Mouse (Mus musculus) megakaryocyte, adult 5-6 weeks (primary cell): ENCODE data around the gene Tomm34. TPM values are rescaled to one million over a fixed set of nuclear protein-coding genes. Genes with fewer than 3 reads are reported as not detected.

Source experiments
- ATAC-seq: 2 replicates; pipeline ENCODE4 v1.8.0; 2016; ENCODE audit warnings: mild to moderate bottlenecking, inconsistent platforms; ENCODE audit not compliant: poor library complexity, severe bottlenecking
- total RNA-seq, 2 experiments: library from RNA; stranded (forward) in 1 of 2; stranded (reverse) in 1 of 2; fragments of 153-499, 151-499 nt in 1 of 2; fragments of 221-1000, 200-1000 nt in 1 of 2; gene quantifications; 2 replicates each; pipeline versions ENCODE4 v1.2.3 to v1.2.4; 2015 to 2017

Gene Tomm34
- total RNA-seq (2015), result 45.3 and 49.1 TPM in 2 replicates
- total RNA-seq (2017), result 48.3 and 49.8 TPM in 2 replicates

DNA sequence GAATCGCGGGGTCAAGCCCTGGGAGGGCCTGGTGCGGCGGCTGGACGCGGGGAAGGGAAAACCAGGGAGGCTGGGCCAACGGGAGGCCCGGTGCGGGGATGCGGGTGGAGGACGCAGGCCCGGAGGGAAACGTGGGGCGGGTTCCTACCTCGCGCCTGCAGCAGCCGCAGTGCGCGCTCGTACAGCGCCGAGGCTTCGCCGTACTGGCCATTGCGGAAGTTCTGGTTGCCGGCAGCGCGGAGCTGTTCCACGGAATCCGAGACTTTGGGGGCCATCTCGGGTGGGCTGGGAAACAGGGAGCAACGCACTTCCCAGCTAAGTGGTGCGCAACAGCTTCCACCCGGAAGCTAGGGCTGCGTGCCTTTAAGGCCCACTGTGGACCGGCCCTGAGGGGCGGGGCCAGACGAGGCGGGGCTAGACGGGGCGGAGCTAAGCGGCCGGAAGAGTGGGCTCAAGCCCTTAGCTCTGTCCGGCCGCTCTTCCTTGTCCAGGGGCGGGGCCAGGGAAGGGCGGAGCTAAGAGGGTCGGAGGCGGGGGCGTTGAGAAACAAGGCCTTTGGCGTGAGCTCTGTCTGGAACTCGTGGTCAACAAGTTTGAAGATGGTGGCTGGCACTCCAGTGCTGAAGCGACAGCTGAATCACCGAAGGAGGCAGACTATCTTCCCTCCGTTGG, at the start of gene Tomm34:
Gene Tomm34 (minus strand): TSS at position 405 of the 672 bp plus-strand sequence.
- ATAC-seq, result peak; percentile 74

DNA sequence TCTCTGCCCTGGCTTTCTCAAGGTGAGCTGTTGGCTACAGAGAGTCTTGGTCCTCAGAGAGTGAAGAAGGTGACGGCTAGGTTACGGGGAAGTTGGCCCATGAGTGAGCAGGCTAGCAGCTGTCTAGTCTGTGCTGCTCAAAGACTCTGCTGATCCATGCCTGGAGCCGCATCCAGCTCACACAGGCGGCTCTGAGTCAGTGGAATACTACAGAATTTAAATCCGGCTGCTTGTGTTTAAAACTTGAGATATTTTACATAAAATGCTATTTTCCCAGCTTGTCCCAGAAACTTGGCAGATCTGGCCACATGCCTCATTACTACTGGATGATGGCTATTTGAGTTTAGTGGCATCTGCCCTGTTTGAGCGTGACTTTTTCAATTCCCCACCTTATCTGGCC, 48.5 kb upstream of the Tomm34 start:
- no peak for ATAC-seq

GRCm38 (mm10) chr2:164115531-164115930, 44.6 kb upstream of the Tomm34 start:
- ATAC-seq, result no peak

GRCm38 (mm10) chr2:164114051-164114450, 43.1 kb upstream of the Tomm34 start:
- ATAC-seq, result no peak

DNA sequence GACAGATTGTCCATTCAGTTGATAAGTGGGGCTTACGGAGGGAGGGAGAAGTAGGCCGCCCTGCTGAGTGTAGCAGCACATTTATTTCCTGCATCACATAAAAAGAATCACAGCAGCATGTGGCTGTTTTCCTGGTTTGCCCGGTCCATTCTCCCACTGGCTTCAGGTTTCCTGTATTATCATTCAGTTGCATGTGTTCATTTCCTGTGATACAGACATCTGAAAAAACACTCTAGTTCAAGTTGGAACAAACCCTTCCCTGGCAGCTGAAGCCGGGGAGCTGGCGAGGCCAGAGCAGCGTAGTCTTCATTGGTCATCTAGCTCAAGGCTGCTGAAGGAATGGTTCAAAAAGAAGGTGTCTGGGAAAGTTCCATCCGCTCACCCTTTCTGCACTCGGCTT, 40.6 kb upstream of the Tomm34 start:
- no peak for ATAC-seq

GRCm38 (mm10) chr2:164108501-164108900, 37.5 kb upstream of the Tomm34 start:
- ATAC-seq, result no peak

DNA sequence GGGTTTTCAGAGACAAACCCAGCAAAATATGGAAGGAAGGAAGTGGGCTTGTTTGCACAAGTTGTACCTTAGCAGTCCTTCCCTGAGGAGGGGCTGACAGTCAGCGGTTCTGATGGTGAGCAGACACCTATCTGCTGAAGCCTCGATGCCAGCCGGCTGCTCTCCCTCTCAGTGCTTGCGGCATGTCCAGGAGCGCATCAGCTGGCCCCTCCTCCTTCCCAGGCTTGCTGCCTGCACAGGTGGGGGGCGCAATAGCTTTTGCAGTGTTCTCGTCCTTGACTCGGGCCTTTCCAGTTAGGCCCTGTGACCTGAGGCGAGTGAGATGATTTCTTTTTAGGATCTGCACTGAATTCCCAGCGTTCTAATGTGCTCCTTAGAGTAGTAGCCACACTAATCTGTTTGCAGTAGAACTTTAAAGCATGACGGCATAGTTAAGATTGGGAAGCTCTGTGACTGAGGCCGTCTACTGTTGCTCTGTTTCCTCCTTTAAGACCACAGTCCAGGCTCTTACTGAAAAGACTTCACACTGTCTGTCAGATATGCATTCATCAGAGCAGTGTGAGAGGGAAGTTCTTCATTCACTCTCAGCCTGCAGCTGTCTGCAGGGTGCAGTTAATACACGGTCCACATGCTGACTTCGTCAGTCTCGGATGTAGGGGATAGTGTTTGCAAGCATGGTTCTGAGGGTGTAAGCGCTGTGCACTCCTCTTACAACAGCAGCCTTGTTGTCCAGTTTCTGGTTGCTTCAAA, 36.3 kb upstream of the Tomm34 start:
- ATAC-seq, result no peak

DNA sequence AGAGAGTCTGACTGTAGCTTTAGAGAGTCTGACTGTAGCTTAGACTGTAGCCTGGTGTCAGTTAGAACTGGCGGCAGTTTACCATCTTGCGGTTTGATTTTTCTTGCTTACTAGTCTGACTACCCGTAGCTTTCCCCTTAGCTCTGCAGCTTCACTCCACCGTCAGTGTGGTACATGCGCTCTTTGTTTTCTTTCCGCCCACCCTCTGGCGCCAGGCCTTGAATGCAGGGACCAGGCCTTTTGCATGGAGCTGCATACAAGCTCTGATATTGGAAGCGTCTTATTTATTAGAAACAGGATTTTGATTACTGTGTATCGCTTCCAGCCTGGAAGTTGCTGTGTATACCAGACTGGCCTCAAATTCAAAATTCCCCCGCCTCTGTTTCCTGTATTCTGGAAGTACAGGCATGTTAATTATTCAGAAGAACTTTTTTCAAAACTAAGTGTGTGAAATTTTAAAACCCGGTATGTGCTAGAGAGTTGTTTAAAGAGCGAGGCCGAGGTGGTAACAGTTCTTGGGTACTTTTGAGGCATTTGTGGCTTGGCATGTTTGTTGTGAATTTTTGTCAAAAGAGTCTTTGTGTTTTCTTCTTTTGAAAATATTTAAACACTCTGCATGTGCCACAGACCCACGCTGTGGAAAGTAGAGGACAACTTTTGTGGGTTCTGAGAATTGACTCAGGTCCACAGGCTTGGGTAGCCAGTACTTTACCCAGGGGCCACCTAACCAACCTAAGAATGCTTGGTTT, 35.5 kb upstream of the Tomm34 start:
- ATAC-seq, result no peak

GRCm38 (mm10) chr2:164103501-164103900, 32.5 kb upstream of the Tomm34 start:
- ATAC-seq, result peak; percentile 73

- ATAC-seq, result no peak
Measured at GRCm38 (mm10) chr2:164102366-164102765, 31.4 kb upstream of the Tomm34 start.

GRCm38 (mm10) chr2:164101936-164102335, 31.0 kb upstream of the Tomm34 start:
- no peak for ATAC-seq

- ATAC-seq, result no peak
Measured at GRCm38 (mm10) chr2:164098603-164099250, 27.8 kb upstream of the Tomm34 start.

- ATAC-seq, result 0 out of 2 replicates have a peak, but pooled peaks have one; percentile 30
Measured at GRCm38 (mm10) chr2:164094152-164094551, 23.2 kb upstream of the Tomm34 start.

DNA sequence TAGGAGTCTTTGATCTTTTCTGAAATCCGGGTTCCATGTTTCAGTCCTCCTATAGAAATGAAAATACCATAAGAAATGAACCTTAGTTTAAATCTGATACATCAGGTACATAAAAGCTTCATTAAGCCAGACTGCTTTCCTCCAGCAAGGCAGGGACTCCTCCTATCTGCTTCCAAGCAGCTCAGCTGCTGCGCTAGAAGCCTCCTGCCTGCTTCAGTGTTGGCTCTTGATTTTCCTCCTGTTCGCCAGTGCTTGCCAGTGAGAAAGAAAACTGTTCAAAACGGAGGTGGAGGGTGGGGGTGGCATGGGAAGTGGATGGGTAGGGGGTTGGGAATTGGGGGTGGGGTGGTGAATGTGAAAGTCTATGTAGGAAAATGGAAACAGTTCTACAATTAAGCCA, 18.5 kb upstream of the Tomm34 start:
- ATAC-seq, result no peak

- ATAC-seq, result no peak
Measured at GRCm38 (mm10) chr2:164087416-164088017, 16.5 kb upstream of the Tomm34 start.

DNA sequence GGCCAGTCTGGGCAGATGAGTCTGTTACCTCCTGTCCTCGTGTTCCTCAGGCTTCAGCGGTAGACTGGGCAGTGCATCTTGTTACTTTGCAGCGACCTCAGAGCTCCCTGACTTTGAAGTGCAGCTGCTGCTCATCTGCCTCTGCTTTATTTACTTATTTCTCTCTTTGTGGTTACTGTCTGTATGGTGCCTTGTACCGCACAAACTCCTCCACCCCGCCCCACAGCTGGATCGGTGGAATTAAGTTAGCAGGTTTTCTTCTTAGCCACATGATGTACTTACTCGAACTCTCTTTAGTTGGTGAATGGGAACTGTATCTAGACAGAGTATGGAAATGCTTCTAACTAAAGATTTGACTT, 13.4 kb upstream of the Tomm34 start:
- peak; percentile 14; the same call in 1 of the 2 replicates for ATAC-seq

DNA sequence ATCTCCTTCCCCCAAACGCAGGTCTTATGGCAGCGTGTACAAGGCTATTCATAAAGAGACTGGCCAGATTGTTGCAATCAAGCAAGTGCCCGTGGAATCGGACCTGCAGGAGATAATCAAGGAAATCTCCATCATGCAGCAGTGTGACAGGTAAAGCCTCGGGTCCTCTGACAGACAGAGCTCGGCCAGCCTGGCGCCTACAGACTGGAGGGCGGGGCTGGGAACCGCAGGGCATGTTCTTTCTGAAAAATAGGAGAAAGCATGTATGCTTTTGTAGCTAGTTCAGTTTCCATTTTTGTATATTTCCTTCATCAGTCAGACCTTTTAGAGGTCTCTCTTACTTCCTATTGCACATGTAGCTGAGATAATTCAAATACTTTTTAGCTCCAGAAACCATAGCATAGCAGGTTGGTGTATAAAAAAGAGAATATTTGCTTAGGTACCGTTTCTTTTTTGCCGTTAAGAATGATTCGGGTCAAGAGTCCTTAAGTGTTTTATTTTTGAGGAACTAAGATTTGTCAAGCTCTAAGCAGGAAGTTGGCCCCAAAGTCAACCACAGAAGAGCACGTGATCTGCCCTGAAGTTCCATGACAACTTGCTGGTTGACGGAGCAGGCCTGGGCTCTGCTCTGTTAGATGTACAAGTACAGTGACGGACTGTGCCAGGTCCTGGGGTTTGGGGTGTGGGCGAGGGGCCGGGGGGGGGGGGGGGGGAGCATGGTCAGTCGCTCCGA, 12.8 kb upstream of the Tomm34 start:
- peak; percentile 93 for ATAC-seq

DNA sequence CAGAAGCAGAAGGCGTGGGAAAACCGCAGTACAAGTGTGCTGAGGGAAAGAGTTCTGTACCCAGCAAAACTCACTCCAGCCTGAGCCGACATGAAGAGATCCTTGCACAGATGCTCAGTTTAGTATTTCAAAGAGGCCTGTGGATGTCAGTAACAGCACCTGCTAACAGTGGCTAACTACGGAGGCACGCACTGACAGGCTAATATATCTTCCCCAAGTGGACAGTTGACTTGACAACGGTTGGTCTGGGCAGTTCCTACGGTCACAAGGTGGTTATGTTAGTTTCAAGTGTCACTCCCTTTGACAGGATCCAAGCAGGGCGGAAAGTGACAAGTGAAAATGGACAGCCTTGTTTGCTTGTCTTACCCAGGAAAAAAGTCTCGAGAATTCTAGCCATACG, 11.2 kb upstream of the Tomm34 start:
- no peak for ATAC-seq

DNA sequence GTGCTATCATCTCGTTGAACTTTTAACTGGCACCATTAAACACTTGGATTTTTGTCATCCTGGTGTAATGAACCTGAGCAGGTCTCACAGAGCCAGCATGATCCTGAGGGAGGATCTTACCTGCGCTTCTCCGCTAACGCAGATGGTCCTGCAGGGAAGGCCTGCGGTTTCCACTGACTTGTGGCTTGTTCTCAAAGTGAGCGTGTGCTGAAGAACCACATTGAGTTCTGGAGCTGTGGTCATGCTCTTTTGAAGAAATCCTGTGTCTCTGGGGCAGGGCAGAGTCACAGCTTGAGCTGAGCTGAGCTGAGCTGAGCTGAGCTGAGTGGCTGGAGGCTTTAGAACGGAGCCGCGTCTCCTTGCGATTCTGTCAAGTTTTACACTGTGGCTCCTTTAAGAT, 10.6 kb upstream of the Tomm34 start:
- no peak for ATAC-seq

DNA sequence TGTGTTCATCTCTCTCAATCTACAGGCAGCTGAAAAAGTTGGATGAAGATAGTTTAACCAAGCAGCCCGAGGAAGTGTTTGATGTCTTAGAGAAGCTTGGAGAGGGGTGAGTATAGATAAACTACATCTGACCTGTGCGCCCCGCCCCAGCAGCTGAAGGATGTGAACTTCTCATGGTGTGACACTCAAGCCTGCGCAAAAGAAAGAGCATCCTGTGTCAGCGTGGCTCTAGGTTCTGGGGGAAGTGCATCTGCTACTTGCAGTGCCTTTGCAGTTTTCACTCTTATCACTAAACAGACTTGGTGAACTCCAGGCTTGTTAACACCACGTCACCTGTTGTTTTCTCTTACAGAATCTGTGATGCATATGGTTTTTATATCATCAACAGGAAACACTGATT, 8.5 kb upstream of the Tomm34 start:
- ATAC-seq, result 0 out of 2 replicates have a peak, but pooled peaks have one; percentile 11
